Mouse (Mus musculus) CD8-positive naive resting alpha-beta T cell, adult 57 days (primary cell): ENCODE results near the gene B4gat1. TPM values are rescaled to one million over a fixed set of nuclear protein-coding genes. Genes with fewer than 3 reads are reported as not detected.

ENCODE experiments used
- total RNA-seq: library from RNA; stranded (reverse); gene quantifications from one replicate; pipeline ENCODE4 v1.2.4, GENCODE M21; 2023

The B4gat1 gene
- total RNA-seq = 4.3 TPM

GRCm38 (mm10) chr19:5038709-5039156 is at the start of gene B4gat1, which contains the start of gene AC124502.3:
Gene B4gat1 (plus strand): TSS chr19:5038826.
Gene AC124502.3 (plus strand): TSS chr19:5038891.

GRCm38 (mm10) chr19:4990256-4990625 is 48.4 kb upstream of the B4gat1 start, which contains the start of gene Npas4:
Gene Npas4 (minus strand): TSS chr19:4990316.

GRCm38 (mm10) chr19:5023621-5024479 is 14.8 kb upstream of the B4gat1 start, which contains the start of gene Slc29a2:
Gene Slc29a2 (plus strand): TSS chr19:5023860.

GRCm38 (mm10) chr19:5040862-5041523 is 2.4 kb downstream of the B4gat1 start, which contains the start of gene Brms1:
Gene Brms1 (plus strand): TSS chr19:5041354.

GRCm38 (mm10) chr19:5050047-5050905 is 11.7 kb downstream of the B4gat1 start, which contains the start of gene Rin1:
Gene Rin1 (plus strand): TSS chr19:5050481.

GRCm38 (mm10) chr19:5067867-5068569 is 29.4 kb downstream of the B4gat1 start, which contains the start of gene Cd248:
Gene Cd248 (plus strand): TSS chr19:5068078.

GRCm38 (mm10) chr19:5085145-5085863 is 46.7 kb downstream of the B4gat1 start, which contains the start of gene Tmem151a:
Gene Tmem151a (minus strand): TSS chr19:5085531.

GRCm38 (mm10) chr19:5087884-5088728 is 49.5 kb downstream of the B4gat1 start, which contains the start of gene Yif1a:
Gene Yif1a (plus strand): TSS chr19:5088538.

Other genes starting within 250 kb of the B4gat1 start
- 80.8 TPM for gene Rbm4, start 244.9 kb upstream of the B4gat1 start, total RNA-seq
- gene Gm21992, start 227.2 kb upstream of the B4gat1 start, total RNA-seq = 35.5 TPM
- 76.2 TPM for gene Rbm14, start 227.2 kb upstream of the B4gat1 start, total RNA-seq
- gene Ccs, start 199.5 kb upstream of the B4gat1 start, total RNA-seq = 45.2 TPM
- gene Ccdc87, start 199.5 kb upstream of the B4gat1 start, total RNA-seq = not detected
- 3.5 TPM for gene Ctsf, start 183.7 kb upstream of the B4gat1 start, total RNA-seq
- gene Actn3, start 160.9 kb upstream of the B4gat1 start, total RNA-seq = 0.21 TPM
- 5.0 TPM for gene Zdhhc24, start 160.2 kb upstream of the B4gat1 start, total RNA-seq
- gene Bbs1, start 132.2 kb upstream of the B4gat1 start, total RNA-seq = 2.1 TPM
- 66.5 TPM for gene Dpp3, start 110.5 kb upstream of the B4gat1 start, total RNA-seq
- 1.2 TPM for gene Peli3, start 95.7 kb upstream of the B4gat1 start, total RNA-seq
- gene Mrpl11, start 76.7 kb upstream of the B4gat1 start, total RNA-seq = 27.2 TPM
- 1.6 TPM for gene Npas4, start 48.5 kb upstream of the B4gat1 start, total RNA-seq
- 4.4 TPM for gene Slc29a2, start 15.0 kb upstream of the B4gat1 start, total RNA-seq
- 1.2 TPM for gene AC124502.3, start 65 bp downstream of the B4gat1 start, total RNA-seq
- gene Brms1, start 2.5 kb downstream of the B4gat1 start, total RNA-seq = 60.1 TPM
- 4.6 TPM for gene Rin1, start 11.7 kb downstream of the B4gat1 start, total RNA-seq
- gene Cd248, start 29.3 kb downstream of the B4gat1 start, total RNA-seq = not detected
- gene Tmem151a, start 46.7 kb downstream of the B4gat1 start, total RNA-seq = not detected
- 26.5 TPM for gene Yif1a, start 49.7 kb downstream of the B4gat1 start, total RNA-seq
- gene Cnih2, start 59.7 kb downstream of the B4gat1 start, total RNA-seq = 0.92 TPM
- gene Rab1b, start 68.2 kb downstream of the B4gat1 start, total RNA-seq = 90.0 TPM
- gene Klc2, start 79.7 kb downstream of the B4gat1 start, total RNA-seq = 27.5 TPM
- 95.0 TPM for gene Pacs1, start 234.3 kb downstream of the B4gat1 start, total RNA-seq